Mouse (Mus musculus): ENCODE data around the gene Tnnt3. TPM values are rescaled to one million over a fixed set of nuclear protein-coding genes. Genes with fewer than 3 reads are reported as not detected.

Tnnt3 gene
- total RNA-seq (2022): 10 to 100 TPM in 1 of 4 experiments, 1 to 10 TPM in 2, under 1 TPM in 1; 0.88 to 14.3 (median 6.5) TPM

GRCm38 (mm10) chr7:142498575-142498974 is at the start of gene Tnnt3:
Tnnt3 (plus strand) TSS chr7:142498836.
- DNase-seq (ENCODE audit: low spot score in 2 of 2): no peak

DNA sequence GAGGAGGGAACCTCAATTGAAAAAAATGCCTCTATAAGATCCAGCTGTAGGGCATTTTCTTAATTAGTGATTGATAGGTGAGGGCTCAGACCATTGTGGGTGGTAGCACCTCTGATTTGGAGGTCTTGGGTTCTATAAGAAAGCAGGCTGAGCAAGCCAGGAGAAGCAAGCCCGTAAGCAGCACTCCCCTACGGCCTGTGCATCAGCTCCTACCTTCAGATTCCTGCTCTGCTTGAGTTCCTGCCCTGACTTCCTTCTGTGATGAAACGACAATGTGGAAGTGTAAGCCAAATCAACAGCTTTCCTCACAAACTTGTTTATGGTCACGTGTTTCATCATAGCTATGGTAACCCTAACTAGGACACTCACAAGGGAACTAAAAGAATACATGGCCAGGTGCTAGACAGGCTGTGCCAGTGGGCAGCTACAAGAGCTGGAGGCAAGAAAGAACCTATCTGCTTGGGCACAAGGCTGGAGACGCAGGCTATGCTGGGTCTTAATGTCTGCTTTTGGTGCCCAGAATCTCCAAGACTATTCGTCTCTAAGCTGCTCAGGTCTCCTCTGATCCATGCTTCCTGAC is 49.5 kb upstream of the Tnnt3 start:
- DNase-seq (ENCODE audit: low spot score in 2 of 2): no peak

GRCm38 (mm10) chr7:142454706-142455105 is 43.9 kb upstream of the Tnnt3 start:
- DNase-seq (ENCODE audit: low spot score in 2 of 2): no peak

DNA sequence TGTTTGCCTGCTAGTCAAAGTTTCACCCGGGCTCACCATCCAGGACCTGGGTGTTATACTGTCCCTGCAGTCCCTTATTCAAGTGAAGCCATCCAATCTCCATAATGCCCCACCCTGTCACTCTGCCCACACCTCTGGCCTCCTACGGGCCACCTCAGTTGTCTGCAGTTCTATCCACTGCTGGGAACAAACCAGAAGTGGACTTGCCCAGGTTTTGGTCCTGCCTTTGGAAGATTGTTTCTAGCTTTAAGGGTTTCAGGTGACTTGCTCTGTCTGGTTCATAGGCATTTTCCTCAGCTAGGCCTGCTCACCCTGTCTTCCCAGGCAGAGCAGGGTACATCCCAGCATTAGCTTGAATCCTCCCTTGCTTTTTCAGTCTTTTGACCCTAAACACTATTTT is 43.4 kb upstream of the Tnnt3 start:
- no peak for DNase-seq (ENCODE audit: low spot score in 2 of 2)

DNA sequence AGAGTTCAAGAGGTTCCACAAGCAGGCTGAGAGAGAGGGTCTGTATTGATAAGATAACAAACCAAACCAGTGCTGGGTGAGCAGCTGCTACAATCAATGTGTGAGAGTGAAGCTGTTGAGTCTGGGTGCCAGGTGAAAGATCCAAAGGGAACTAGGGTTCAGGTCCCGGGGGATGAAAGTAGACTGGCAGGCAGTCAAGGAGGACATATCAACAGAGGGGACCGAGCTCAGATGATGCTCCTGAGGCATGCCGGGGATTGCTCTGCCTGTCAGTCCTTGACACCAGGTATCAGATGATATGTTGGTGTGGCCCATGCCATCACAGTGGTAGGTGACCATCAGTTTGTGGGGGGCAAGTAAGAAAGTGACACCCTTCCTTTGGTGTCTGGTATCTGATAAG is 41.8 kb upstream of the Tnnt3 start:
- no peak for DNase-seq (ENCODE audit: low spot score in 2 of 2)

DNA sequence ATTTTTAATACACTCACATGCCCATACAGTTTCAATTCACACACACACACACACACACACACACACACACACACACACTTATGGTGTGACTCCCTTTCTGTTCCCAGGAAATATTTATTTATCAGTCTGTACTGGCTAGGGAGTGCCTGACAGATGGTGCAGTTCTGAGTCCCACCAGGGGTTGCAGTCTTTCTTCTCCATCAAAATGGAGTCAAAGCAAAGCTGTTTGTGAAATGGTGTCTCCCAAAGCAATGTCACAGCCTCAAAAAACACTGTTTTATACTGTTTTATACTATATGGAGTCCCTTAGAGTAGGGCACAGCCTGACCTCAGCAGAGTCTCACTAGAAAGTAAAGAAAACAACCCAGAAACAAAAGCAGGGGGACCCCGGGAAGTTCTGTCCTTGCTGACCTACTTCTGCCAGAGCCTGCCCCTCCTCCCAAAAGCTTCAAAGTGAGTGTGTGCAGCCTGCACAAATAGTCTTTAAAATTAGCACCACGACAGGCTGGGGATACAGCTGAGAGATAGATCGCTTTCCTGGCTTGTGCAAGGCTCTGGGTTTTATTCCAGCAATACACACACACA is 41.3 kb upstream of the Tnnt3 start:
- DNase-seq (ENCODE audit: low spot score in 2 of 2): no peak

DNA sequence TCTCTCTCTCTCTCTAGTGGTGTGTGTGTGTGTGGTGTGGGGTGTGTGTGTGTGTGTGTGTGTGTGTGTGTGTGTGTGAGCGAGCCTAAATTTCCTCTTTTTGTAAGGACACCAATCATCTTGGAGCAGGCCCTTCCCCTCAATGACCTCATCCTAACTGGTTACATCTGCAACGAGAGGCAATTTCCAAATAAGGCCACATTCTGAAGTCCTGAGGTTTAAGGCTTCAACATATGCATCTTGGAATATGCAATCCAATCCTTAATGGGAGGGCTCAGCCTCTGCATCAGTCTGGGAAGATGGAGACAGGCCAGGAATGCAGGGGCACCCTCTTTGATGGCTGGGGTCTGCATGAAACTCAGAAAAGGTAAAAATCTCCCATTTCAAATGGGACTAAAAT is 40.6 kb upstream of the Tnnt3 start:
- no peak for DNase-seq (ENCODE audit: low spot score in 2 of 2)

DNA sequence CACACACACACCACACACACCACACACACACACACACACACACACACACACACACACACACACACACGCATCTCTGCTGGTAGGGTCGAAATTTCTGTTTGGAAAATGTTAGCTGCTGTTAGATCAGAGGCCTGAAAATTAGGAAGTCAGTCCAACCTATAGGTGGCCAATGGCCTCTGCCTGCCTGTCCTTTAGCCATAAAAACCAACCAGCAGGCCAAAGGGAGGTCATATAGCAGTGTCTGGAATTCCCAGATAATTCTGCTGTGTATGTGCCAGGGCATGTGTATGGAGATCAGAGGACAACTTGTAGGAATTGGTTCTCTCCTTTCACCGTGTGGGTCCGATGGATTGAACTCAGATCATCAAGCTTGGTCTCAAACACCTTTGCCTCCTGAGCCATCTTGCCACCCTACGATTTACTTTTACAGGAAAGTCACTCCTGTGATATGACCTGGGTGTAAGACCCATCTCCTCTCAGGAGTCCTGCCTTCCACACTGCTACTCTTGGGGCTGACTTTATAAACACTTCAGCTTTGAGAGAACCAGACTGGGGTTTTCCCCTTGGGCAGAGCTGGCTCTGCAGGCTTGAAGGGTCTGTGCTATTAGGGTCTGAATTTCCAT is 39.8 kb upstream of the Tnnt3 start:
- no peak for DNase-seq (ENCODE audit: low spot score in 2 of 2)

DNA sequence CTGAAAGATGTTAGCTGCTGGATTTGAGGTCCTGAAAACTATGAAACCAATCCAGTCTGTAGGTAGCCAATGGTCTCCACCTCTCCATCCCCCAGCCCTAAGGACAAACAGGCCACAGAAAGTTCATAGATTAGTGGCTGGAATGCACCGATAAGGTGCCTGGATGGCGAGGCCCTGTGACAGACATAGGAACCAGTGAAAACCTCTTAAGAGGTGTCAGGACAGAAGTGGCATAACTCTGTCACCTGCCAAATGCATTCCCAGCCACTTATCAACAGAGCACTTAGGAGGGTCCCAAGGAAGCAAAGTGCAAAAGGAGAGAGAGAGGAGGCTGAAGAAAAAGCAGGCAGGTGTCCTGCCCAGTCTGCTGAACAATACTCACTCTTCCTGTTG is 39.3 kb upstream of the Tnnt3 start:
- DNase-seq (ENCODE audit: low spot score in 2 of 2): no peak

DNA sequence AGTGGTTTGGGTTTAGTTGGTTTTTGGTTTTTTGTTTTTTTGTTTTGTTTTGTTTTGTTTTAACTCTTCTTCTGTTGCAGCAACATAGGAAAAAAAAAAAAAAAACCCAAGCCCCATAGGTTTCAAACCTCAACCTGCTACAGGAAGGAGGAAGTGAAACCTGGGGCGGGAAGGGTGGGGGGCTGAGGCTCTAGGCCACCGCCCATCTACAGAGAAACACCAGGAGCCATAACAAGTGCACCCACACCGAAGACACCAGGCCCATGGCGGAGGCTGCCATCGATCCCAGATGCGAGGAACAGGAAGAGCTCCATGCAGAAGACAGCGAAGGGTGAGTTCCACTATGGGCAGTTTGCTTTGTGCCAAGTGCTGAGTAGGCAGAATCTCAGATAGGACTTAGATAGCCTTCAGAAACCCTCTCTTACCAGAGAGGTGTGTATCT is 38.0 kb upstream of the Tnnt3 start, which contains the start of gene Lsp1:
Gene Lsp1 (plus strand): TSS at position 174 of the 442 bp plus-strand sequence.
- DNase-seq (ENCODE audit: low spot score in 2 of 2): no peak

DNA sequence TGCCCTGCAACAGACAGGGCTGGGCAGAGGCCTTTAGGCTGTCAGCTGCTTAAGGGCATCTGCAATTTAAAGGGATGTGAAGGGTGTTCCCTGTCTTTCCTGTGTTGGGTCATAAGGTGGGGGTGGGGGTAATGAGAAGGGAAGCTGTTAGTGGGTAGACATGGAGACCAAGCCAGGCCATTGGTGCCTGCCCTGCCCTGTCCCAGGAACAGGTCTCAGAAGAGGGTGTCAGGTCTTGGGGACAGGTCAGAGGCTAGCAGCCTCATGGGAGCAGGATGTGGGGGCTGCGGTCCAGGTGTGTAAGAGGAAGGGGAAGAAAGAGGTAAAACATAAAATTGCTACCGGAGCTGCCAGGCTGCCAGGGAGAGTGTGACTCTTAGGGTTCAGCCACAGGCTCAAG is 37.2 kb upstream of the Tnnt3 start:
- no peak for DNase-seq (ENCODE audit: low spot score in 2 of 2)

DNA sequence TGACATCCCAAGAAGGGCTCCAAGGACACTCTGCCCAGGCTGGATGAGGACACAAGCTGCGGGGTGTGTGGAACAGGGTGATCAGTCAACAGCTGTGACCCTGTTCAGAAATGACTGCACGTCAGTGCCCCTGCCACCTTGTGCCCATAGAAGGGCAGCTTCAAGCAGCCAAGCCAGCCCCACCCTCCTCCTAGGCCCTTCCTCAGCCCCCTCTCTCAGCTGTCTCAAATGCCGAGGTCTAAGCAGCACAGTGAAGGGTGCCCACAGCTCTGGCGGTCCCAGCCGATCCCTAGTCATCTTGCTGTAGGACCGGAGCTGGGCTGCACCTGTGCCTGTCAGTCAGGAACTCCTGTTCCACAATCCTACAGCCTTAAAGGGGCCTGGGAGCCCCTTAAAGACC is 36.4 kb upstream of the Tnnt3 start:
- no peak for DNase-seq (ENCODE audit: low spot score in 2 of 2)

DNA sequence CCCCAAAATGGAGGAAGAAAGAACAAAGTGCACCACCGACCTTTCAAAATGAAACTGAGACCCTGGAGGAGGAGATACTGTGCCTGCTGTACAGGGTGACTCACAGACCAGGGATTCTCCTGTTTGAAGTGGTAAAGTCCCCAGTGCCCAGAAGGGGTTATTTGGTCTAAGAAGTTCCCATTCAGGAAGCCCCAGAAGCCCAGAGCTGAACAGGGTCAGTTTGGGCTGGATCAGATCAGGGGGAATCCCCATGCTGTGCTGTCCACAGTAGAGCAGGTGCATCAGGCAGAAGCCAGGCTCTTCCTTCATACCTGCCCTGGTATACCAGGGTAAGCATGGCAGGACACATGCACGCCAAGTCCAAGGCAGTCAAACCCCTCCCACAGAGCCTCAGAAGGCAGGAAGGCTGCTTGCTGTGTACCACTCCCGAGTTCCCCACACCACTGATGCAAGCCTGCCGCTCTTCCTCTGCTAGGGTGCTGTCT is 36.0 kb upstream of the Tnnt3 start:
- DNase-seq (ENCODE audit: low spot score in 2 of 2): no peak

DNA sequence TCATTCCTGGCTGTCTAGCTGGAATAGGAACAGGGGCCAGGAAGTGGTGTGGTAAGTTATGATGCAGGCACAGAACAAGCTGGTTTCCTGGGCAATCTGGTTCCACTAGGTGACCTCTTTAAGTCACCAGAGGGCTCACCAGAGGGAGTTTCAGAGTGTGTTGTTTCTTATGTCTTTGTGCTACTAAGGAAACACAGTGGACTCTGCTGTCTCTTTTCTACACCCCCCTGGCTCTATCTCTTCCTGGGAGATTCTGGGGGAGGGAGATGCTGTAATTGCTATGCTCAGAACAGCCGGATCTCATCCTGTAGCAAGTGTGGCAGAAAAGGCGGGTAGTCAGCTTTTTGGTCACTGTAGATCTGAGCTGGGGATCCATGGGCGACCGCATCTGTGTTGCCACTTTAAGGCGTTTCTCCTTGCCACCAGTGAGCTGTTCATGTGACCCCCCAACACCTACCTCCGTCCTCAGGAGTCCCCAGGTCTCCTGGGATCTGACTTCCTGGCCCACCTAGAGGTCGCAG is 28.4 kb upstream of the Tnnt3 start:
- DNase-seq (ENCODE audit: low spot score in 2 of 2): no peak

GRCm38 (mm10) chr7:142470808-142471413 is 27.7 kb upstream of the Tnnt3 start:
- no peak for DNase-seq (ENCODE audit: low spot score in 2 of 2)

DNA sequence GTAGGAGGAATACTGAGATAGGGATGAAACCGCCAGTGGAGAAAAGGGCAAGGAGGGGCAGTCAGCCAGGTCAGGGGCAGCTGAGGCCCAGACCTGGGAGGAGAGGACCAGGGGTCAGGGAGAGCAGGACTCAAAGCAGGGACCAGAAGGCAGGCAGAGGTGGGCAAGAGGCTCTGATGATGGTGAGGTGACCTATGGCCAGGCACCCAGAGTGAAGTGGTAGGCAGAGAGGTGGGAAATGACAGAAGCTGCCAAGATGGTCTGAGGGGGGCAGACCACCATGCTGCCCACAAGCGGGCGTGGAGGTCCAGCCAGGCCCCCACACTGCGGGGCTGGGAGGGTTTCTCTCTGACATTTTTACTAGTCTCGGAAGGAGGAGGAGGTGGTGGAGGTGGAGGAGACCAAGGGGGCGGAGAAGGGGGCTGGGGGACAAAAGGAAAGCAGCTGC is 27.2 kb upstream of the Tnnt3 start:
- DNase-seq (ENCODE audit: low spot score in 2 of 2): no peak

DNA sequence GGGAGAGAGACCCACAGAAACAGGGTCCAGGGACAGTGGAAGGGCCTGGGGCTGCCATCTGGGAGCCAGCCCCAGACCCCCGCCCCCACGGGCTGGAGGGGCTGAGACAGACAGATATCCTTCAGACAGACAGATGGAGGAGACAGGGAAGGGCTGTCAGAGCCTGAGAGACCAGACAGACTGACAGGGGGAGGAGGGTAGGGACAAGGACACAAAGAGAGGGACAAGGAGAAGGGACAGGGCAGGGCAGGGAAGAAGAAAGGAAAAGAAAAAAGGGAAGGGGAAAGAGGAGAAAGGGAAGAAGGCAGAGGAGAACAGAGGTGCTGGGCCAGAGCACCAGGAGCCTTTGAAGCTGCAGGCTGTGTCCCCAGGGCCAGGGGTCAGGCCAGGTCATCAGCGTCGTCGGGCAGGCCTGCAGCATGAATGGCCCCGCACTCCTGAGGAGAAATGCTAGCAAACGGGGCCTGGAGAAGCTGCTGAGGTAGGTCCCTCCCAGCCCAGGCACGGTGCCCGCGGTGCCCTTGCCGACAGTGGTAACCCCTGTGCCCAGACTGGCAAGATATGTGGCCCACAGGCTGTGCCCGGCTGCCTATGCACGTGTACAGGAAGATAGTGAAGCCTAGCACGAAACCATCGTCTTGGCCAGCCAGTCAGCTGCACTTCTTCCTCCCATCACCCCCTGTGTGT is 26.6 kb upstream of the Tnnt3 start:
- DNase-seq (ENCODE audit: low spot score in 2 of 2): no peak

GRCm38 (mm10) chr7:142472936-142473335 is 25.7 kb upstream of the Tnnt3 start:
- DNase-seq (ENCODE audit: low spot score in 2 of 2): no peak

- no peak for DNase-seq (ENCODE audit: low spot score in 2 of 2)
Measured at GRCm38 (mm10) chr7:142473476-142473875, 25.2 kb upstream of the Tnnt3 start.

GRCm38 (mm10) chr7:142474799-142475198 is 23.8 kb upstream of the Tnnt3 start:
- DNase-seq (ENCODE audit: low spot score in 2 of 2): no peak

- DNase-seq (ENCODE audit: low spot score in 2 of 2): no peak
Measured at GRCm38 (mm10) chr7:142475641-142476040, 23.0 kb upstream of the Tnnt3 start.

DNA sequence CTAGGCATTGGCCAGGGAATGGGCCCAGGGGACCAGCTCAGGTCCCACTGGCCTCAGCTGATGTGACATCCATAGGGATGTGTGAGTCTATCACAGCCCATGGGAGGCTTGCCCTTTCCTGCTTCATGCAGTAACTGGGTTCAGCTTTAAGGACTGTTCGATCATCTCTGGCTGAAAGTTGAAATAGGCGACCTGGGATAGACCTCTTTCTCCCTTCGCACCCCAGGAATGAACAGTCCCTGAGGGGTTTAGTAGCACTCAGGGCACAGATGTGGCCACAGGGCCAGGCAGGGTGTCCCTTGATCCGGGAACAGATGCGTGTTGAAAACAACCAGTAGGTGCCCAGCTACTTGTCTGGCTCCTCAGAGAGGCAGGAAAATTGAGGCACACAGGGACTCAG is 22.4 kb upstream of the Tnnt3 start:
- DNase-seq (ENCODE audit: low spot score in 2 of 2): no peak

Data from left cerebral cortex, adult 8-10 months (tissue).